Mouse (Mus musculus): ENCODE measurements around the gene Vav1. TPM values are rescaled to one million over a fixed set of nuclear protein-coding genes. Genes with fewer than 3 reads are reported as not detected.

The Vav1 gene
- total and polyA plus RNA-seq, 3 experiments: 86.7 to 99.6 TPM; not detected in 1

- TF ChIP-seq POLR2A (IDR thresholded peaks at IDR 0.05; ENCODE audit: control insufficient read depth in 1 of 2, insufficient read depth in 1 of 2, low read depth in 1 of 2, low read length in 2 of 2, poor library complexity in 1 of 2) (no peak), USF1 (IDR thresholded peaks at IDR 0.05; ENCODE audit: low read depth, low read length) (no peak), TBP (IDR thresholded peaks at IDR 0.05; ENCODE audit: low read depth, low read length) (no peak), BHLHE40 (IDR thresholded peaks at IDR 0.05; ENCODE audit: borderline replicate concordance, low read depth, low read length) (no peak), CHD2 (IDR thresholded peaks at IDR 0.05; ENCODE audit: low read length) (no peak), E2F4 (IDR thresholded peaks at IDR 0.05; ENCODE audit: borderline replicate concordance, low read depth, low read length) (no peak), MAFK (IDR thresholded peaks at IDR 0.05; ENCODE audit: borderline replicate concordance, low read depth, low read length) (no peak)
- no peak overlapping the region for H3K9ac ChIP-seq (ENCODE audit: control insufficient read depth, low read depth, low read length, poor library complexity, severe bottlenecking)
- peaks cover 0 to 21% of the 10 kb centered on the region in 2 experiments; a peak in 3 of 4 replicates for H3K4me1 ChIP-seq (ENCODE audit: control insufficient read depth in 1 of 2, insufficient read depth in 2 of 2, low read length in 2 of 2)
- no peak overlapping the region for H3K4me3 ChIP-seq (ENCODE audit: control insufficient read depth in 1 of 2, insufficient read depth in 1 of 2, low read depth in 2 of 2, low read length in 2 of 2)
- no peak for DNase-seq (ENCODE audit: low read depth, low spot score)
- no peak overlapping the region for H3K27ac ChIP-seq (ENCODE audit: control insufficient read depth, low read depth, low read length)
- H3K9me3 ChIP-seq (replicated peaks; ENCODE audit: insufficient read depth, low read length): no peaks in the 10 kb centered on the region
- H3K36me3 ChIP-seq (ENCODE audit: control insufficient read depth in 1 of 2, insufficient read depth in 2 of 2, low read length in 2 of 2): peaks cover 0 to 8% of the 10 kb centered on the region in 2 experiments; a peak in 2 of 4 replicates
- H3K27me3 ChIP-seq (ENCODE audit: control insufficient read depth in 1 of 2, insufficient read depth in 2 of 2, low read length in 2 of 2): no peaks in the 10 kb centered on the region
- peaks cover under 1% of the 10 kb centered on the region; the same call in 1 of the 2 replicates for H3K79me2 ChIP-seq (ENCODE audit: control insufficient read depth, insufficient read depth, low read length, poor library complexity)
Observed at GRCm38 (mm10) chr17:57261286-57261685, 17.6 kb upstream of the Vav1 start.

- TF ChIP-seq ZC3H11A (IDR thresholded peaks at IDR 0.05; ENCODE audit: low read depth, low read length) (no peak), POLR2AphosphoS2 (IDR thresholded peaks at IDR 0.05; ENCODE audit: low read length) (no peak), CTCF (IDR thresholded peaks at IDR 0.05 in 2 of 3, conservative IDR thresholded peaks at IDR 0.05 in 1 of 3; ENCODE audit: control insufficient read depth in 1 of 3, insufficient read depth in 1 of 3, low read depth in 2 of 3, low read length in 3 of 3, poor library complexity in 1 of 3, severe bottlenecking in 1 of 3) (no peak), UBTF (IDR thresholded peaks at IDR 0.05; ENCODE audit: borderline replicate concordance, insufficient read depth, low read depth, low read length) (no peak), E2F4 (IDR thresholded peaks at IDR 0.05; ENCODE audit: borderline replicate concordance, low read depth, low read length) (no peak), GATA1 (IDR thresholded peaks at IDR 0.05; ENCODE audit: low read depth, low read length) (no peak), USF2 (IDR thresholded peaks at IDR 0.05; ENCODE audit: borderline replicate concordance in 1 of 2, insufficient read depth in 1 of 2, low read depth in 1 of 2, low read length in 2 of 2) (no peak), HCFC1 (IDR thresholded peaks at IDR 0.05; ENCODE audit: low read depth, low read length) (no peak), TAL1 (IDR thresholded peaks at IDR 0.05; ENCODE audit: low read length) (no peak), SMC3 (IDR thresholded peaks at IDR 0.05; ENCODE audit: low read depth, low read length) (no peak), GABPA (IDR thresholded peaks at IDR 0.05; ENCODE audit: low read depth, low read length) (no peak), ETS1 (IDR thresholded peaks at IDR 0.05; ENCODE audit: low read depth, low read length) (no peak), NELFE (IDR thresholded peaks at IDR 0.05; ENCODE audit: low read depth, low read length) (no peak), MYC (IDR thresholded peaks at IDR 0.05; ENCODE audit: low read depth, low read length) (no peak)
- H3K36me3 ChIP-seq (ENCODE audit: control insufficient read depth in 1 of 2, insufficient read depth in 2 of 2, low read length in 2 of 2): peaks cover 0 to 4% of the 10 kb centered on the region in 2 experiments; a peak in 2 of 4 replicates
Observed at GRCm38 (mm10) chr17:57261796-57262195, 17.1 kb upstream of the Vav1 start.

More at GRCm38 (mm10) chr17:57261796-57262195, 17.1 kb upstream of the Vav1 start:
- peaks cover 0 to 16% of the 10 kb centered on the region in 2 experiments; a peak in 3 of 4 replicates for H3K4me1 ChIP-seq (ENCODE audit: control insufficient read depth in 1 of 2, insufficient read depth in 2 of 2, low read length in 2 of 2)
- no peak overlapping the region for H3K4me3 ChIP-seq (ENCODE audit: control insufficient read depth in 1 of 2, insufficient read depth in 1 of 2, low read depth in 2 of 2, low read length in 2 of 2)
- no peaks in the 10 kb centered on the region for H3K9me3 ChIP-seq (replicated peaks; ENCODE audit: insufficient read depth, low read length)
- H3K27ac ChIP-seq (ENCODE audit: control insufficient read depth, low read depth, low read length): no peak overlapping the region
- no peaks in the 10 kb centered on the region for H3K79me2 ChIP-seq (ENCODE audit: control insufficient read depth, insufficient read depth, low read length, poor library complexity)
- H3K9ac ChIP-seq (ENCODE audit: control insufficient read depth, low read depth, low read length, poor library complexity, severe bottlenecking): no peak overlapping the region
- peak; percentile 40 for DNase-seq (ENCODE audit: low read depth, low spot score)
- H3K27me3 ChIP-seq (ENCODE audit: control insufficient read depth in 1 of 2, insufficient read depth in 2 of 2, low read length in 2 of 2): no peaks in the 10 kb centered on the region

All from MEL (cell line).